Mouse (Mus musculus) adrenal gland, adult 2 months (tissue): ENCODE results near the gene Zfp239. TPM values are rescaled to one million over a fixed set of nuclear protein-coding genes. Genes with fewer than 3 reads are reported as not detected.
A peak's percentile ranks its signal among the peaks of the same experiment; 100 is the strongest.

Source experiments
- DNase-seq: peaks from one replicate; pipeline ENCODE4 v3.0.0; 2021
- polyA plus RNA-seq: library from polyadenylated mRNA; depleted of rRNA; stranded (reverse); fragments of >200 nt; gene quantifications from 2 replicates; pipeline ENCODE4 v1.2.3, GENCODE M21; 2012
- total RNA-seq, 2 experiments: library from RNA; stranded (reverse); gene quantifications; 2 replicates each; pipeline ENCODE4 v1.2.3; 2021

Gene Zfp239
- total and polyA plus RNA-seq, 3 experiments, result 0.61 to 3.1 (median 1.8) TPM

DNA sequence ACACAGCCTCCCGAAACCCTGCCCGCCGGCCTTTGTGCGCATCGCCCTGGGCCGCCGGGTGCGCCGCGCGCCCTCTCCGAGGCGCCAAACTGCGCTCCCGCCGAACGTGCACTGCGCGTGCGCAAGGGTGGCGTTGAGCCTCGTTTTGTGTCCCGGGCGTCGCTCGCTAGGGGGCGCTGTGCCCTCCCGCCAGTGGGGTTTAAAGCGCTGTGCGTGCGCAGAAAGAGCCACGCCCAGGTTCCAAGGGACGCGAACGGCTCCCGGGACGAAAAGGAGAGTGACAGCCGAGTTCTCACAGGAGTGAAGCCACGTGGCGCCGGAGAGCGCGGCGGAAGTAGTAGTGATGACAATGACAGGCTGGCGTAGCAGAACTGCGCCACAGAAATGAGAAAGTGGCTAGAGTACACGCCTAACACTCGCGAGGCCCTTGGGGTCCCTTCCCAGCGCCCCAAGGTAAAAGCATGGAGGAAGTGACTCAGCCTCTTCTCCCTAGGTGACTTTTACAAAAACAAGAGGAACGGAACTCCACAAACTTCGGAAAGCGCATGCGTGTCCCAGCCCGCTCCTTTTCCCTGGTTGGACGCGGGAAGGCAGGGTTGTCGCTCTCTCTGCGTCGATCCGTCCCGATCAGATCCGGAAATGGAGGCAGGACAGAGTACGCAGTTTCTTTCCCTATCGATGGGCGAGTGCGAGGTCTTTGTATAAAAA, 17.7 kb downstream of the Zfp239 start:
- peak; percentile 99 for DNase-seq

DNA sequence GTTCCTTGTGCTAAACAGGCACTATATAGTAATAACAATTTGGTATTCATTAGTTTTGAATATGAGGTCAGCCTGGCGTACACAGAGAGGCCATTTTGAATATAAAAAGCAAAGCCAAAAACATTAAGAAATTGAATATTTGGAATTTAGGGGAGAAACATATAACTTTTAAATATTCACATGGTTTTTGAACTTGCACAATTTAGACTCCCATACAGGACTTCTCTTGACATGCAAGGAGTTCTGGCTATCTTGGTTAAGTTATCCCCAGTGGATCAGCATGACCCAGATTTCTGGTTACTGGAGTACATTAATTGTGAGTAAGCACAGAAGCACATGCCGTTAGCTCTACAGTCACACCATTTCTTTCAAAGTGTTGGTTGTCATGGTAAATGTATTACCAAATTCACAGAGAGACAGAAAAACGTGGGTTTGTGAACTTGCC, 18.5 kb downstream of the Zfp239 start:
- DNase-seq, result peak; percentile 30

DNA sequence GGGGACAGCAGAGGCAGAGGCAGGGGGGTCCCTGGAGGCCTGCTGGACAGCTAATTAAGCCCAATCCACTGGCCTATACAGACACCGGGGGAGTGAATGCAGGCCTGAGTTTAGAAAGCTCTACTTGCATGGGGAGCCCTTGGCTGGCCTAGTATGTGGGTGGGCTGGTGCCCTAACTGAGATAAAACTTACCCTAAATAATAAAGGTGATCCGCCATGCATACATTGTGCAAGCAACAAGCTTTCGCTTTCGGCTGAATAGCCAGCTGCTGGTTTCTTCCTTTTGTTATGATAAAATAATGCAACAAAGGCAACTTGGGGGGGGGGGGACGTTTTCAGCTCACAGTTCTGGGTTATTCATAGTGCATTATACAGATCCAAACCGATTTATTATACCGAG, 19.3 kb downstream of the Zfp239 start:
- DNase-seq, result no peak

DNA sequence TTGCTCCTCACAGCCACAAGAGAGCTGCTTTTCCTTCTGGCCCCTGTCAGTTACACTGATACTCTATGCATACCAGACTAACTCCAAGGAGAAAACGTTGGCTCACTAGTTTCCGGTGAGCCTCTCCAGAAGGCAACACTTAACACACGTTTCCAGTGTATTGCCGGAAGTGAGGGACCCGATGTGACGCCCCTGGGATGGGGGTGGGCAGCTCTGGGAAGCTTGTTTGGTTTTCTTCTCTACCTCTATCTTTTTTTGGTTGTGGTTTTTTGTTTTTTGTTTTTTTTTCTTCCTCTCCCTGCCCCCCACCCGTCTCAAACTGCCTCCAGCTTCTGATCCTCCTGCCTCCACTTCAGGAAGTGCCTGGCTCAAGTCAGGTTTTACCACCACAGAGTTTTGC, 20.1 kb downstream of the Zfp239 start:
- DNase-seq, result no peak

DNA sequence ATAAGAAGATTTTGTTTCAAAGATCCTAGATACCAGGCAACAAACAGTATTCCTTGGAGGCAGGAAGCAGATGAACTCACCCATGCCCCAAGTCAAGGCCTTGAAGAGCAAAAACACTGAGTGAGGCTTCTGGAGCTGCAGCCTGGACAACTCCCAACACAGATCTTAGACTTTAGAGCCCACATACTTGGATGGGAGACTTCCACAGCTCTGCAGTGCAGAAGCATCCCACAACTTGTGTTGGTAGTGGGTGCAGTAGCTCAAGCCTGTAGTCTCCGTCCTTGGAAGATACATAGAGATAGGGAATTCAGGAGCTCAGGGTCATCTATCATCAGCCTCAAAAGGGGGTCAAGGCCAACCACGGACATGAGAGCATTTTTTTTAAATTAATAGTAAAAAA, 24.0 kb downstream of the Zfp239 start:
- DNase-seq, result peak; percentile 56

DNA sequence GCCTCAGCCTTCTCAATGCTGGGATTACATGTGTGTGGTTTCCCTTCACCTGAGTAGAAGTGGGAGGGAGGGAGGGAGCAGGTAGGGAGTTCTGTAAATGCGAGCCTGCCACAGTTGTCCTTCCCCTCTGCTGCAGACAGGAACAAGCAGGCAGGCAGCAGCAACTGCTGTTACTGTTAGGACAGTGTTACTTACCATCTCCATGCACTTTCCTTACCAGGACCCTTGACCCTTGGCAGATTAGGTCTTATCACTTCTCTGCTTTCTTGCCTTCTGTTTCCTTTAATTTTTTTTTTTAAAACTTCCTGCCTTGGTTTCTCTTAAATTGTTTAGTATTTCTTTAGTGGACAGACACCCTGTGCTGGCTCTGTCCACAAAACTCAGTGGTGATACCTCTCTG, 26.1 kb downstream of the Zfp239 start:
- no peak for DNase-seq

DNA sequence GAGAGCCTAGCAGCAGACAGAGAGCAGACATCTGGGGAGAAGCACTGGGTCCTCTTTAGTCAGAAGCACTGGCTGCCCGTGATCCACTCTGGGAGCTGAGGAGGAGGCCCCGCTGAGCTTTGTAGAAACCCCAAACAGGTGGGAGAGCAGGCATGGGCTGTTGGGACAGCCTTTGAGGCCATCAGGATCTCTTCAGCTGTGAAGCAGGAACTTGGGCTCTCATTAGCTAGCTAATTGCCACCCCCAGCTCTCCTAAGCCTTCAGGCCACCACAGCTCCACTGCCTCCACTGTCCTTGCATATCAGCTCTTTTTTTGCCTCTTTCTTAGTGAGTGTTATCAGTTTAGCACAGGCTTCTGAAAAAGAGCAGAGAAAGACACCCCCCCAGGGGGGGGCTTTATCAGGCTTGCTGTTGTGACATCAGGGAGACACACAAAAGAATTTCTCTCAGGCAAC, 26.8 kb downstream of the Zfp239 start:
- DNase-seq, result no peak

DNA sequence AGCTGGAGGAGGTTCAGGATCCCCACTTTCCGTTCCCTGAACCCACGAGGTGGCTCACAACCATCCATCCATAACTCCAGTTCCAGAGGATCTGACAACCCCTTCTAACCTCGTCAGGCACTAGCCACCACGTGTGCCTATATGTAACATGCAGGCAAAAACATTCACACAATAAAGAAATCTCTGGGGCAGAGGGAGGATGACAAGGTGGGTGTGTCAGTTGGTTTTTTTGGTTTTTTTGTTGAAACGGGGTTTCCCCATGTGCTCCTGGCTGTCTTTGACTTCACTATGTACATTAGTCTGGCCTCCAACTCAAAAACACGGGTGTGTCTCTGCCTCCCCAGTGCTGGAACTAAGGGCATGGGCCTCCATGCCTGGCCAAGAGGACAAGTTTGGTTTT, 28.4 kb downstream of the Zfp239 start:
- no peak for DNase-seq

DNA sequence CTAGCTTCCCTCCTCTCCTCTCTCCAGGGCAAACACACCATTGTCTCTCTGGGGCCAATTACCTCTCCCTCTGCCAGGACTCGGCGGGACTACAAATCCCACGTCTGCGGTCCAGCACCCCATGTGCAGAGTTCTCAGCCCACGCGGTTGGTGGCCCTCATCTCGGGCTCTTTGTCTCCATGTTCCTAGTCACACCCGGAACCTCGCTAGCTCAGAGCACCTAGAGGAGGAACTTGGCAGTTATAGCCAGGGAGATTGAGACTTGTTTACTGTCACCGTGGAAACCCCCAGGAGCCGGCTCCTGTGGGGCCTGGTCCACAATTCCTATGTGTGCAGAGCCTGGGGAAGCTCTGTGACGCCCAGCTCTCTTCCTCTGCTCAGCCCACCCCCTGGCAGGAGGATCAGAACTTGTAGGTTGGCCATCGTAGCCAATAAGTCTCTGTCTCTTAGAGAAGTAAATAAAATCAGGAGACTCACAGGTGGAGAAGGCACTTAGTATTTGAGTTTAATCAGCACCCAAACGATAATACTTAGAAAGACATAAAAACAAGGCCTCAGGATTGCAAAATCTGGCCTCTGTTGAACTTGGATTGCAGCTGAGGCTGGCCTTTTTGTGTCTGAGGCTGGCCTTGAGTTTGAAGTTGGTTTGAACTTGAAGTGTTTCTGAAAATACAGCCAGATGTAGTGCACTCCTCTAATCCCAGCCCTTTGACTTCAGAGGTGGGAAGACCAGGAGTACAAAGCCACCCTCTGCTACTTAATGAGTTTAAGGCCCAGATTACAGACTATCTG, 29.7 kb downstream of the Zfp239 start:
- DNase-seq, result peak; percentile 50

DNA sequence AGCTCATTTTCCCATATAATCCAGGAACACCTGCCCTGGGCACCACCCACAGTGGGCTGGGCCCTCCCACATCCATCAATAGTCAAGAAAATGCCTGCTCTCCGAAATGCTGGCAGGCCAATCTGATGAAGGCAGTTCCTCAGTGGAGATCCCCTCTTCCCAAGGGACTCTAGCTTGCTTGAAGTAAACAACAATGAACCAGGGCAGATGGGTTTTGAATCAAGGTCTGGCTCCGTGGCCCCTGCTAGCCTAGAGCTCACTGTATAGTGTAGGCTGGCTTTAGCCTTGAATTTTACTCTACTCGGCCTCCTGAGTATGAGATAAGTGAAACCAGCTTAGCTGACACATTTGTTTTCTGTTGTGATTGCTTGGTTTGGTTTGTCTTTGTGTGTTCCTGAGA, 30.5 kb downstream of the Zfp239 start:
- no peak for DNase-seq

DNA sequence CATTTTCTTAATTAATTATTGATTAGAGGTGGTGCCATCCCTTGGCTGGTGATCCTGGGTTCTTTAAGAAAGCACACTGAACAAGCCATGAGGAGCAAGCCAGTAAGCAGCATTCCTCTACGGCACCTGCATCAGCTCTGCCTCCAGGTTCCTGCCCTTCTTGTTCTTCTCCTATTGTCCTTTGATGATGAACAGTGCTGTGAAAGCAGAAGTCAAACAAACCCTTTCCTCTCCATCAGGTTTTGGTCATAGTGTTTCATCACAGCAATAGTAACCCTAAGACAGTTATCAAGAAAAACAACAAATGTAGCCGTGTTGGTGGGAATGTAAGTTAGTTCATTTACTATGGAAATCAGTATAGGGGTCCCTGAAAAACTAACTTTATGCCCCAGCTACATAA, 31.5 kb downstream of the Zfp239 start:
- DNase-seq, result no peak

DNA sequence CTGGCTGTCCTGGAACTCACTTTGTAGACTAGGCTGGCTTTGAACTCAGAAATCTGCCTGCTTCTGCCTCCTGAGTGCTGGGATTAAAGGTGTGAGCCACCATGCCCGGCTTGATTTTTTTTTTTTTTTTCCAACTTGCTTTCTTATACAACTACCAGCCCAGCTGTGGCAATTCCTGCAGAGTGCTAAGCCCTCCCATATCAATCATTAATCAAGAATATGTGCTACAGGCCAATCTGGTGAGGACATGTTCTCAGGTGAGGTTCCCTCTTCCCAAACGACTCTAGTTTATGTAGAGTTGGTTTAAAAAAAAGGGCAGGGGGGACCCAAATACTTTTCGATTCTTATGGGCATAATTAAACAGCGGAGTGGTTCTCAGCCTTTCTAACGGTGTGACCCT, 35.9 kb downstream of the Zfp239 start:
- no peak for DNase-seq

DNA sequence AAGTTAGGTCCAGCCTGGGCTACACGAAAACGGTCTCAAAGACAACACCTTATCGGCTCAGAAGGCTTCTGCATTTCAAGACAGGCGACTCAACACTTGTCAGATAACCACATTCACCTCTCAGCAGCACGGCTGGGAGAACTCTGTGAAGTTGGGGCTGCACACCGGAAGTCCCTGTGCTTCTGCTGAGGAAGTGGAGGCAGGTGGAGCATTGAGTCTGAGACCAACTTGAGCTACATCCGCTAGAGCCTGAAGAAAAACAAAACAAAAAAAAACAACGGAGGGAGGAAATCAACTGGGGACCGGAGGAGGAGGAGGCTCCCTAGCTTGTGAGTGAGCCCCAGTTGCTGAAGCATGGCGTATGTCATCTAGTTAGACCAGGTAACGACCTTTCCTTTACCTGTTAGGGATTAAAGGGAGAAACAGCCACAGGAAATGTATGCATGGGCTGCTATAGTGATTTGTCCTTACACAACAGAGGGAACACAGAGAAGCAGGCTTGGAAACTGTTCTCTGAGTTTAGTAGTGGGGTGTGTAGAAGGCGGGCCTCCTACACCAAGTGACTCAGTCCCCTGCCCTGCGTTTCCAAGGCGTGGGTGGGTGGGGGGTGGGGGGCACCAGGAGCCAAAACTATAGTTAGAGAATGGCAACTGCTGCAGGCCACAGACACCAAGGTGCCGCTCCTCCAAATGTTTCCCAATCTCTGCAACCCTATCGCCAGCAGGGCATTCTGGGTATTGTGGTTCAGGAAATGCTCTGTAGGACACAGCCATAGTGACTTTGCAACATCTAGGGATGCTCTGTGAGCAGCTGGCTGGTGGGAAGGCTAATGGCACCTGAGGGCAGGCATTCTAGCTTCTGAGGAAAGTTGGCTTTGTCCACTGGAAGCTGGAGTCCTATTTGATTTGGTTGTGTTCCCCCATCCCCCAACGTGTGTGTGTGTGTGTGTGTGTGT, 38.5 kb downstream of the Zfp239 start, which contains the start of gene Hnrnpf:
Gene Hnrnpf, plus strand, starts transcription at position 199 of the 955 bp plus-strand sequence.
- DNase-seq, result no peak

DNA sequence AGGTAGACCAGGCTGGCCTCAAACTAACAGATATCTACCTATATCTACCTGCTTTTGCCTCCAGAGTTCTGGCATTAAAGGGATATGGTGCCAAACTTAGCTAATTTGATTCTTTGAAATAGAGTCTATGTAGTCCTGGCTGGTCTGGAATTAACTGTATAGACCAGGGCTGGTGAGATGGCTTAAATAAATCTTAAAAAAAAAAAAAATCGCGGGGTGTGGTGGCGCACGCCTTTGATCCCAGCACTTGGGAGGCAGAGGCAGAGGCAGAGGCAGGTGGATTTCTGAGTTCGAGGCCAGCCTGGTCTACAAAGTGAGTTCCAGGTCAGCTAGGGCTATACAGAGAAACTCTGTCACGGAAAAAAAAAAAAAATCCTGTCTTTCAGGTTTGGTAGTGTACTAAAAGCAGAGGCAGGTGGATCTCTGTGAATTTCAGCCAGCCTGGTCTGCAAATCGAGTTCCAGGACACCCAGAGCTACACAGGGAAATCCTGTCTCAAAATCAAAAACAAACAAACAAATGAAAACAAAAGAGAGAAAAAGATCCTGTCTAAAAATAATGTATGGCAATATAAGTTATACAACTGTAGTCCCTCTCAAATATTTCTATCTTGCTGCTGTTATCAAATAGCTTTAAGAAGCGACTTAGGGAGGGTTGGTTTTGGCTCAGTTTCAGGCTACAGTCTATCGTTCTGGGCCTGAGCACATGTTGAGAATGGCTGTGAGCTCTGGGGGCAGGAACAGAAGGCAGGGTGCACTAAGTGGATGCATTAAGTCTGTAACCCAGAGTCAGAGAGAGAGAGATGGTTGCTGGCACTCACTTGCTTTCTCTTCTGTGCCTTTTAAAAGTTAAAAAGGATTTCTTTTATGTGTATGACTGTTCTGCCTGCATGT, 39.9 kb downstream of the Zfp239 start:
- no peak for DNase-seq

DNA sequence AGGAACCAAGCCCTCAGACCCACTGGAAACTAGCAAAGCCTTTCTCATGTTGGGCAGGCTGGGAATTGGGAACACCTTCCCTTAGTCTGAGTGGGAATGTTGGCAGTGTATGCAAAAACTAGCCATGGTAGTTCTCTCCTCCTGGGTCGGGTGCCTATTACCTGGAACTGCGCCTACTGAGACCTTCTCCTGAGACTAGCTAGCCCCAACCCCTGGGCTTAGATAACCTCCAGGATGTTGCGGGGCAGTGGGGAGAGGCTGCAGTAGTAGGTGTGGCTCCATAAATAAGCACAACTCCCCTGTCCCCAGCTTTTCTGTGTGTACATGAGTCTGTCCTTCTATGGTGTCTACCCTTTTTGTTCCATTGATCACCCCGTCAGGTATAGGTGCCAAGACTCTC, 40.7 kb downstream of the Zfp239 start:
- no peak for DNase-seq

DNA sequence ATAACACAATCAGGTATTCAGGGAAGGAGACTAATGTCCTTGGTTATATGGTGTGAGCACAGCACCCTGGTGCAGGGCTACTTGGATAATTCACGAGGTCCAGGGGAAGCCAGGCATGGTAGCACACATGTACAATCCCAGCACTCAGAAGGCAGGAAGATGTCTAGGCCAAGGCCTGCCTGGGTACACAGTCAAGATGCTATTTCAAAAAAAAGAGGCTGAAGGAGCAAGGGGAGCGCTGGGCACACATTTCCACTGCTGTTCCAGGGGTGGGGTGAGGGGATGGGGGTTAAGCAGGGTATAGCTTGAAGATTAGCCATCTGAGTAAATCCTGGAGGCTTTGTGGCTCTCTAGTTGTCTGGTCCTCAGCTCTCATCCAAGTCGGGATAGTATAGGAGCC, 41.9 kb downstream of the Zfp239 start:
- DNase-seq, result no peak

DNA sequence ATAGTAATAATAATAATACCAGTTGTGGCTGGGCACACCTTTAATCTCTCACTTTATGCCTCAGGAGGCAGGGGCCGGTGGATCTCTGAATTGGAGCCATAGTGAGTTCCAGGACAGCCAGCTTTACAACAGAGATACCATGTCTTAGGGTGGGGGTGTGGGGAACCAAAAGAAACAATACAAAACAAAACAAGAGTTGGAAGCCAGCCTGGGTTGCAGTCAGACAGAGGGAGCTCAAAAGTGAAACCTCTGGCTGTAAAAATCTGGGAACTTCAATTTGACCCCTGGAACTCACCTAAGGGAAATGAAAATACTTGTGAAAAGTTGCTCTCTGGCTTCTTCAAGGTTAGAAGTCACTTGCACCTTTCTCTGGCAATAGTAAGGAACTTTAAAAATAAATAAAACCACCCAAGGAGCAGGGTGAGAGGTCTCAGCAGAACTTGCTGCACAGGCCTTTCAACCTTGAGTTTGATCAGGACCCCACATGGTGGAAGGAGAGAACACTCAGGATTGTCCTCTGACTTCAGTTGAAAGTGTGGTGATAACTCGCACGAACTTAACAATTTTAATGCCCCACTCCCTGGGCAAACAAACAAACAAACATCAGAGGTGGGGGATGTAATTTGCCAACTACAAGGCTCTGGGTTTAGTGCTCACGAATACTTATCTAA, 43.5 kb downstream of the Zfp239 start:
- DNase-seq, result peak; percentile 21

DNA sequence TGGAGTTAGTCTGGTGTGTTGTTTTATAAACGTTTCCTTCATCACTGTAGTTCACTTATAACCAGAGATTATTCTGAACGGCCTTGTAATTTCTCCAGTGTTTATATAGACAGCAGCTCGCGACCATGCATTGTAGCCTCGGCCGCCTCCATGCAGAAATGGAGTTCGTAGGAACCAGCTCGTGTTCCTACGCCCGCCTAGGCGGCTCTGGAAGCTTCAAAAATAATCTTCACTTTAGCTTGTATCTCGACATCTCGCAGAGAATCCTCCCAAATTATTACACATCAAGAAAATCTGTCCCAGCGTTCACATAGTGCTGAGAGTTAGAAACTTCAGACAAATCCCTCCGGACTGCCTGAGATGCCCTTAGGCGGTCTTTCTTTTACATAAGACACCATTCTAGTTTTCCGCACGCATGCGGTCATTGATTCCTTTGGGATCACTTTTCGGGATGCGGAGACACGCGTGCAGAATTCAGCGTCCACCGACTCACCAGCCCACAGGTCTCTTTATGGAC, 44.2 kb downstream of the Zfp239 start:
- no peak for DNase-seq

DNA sequence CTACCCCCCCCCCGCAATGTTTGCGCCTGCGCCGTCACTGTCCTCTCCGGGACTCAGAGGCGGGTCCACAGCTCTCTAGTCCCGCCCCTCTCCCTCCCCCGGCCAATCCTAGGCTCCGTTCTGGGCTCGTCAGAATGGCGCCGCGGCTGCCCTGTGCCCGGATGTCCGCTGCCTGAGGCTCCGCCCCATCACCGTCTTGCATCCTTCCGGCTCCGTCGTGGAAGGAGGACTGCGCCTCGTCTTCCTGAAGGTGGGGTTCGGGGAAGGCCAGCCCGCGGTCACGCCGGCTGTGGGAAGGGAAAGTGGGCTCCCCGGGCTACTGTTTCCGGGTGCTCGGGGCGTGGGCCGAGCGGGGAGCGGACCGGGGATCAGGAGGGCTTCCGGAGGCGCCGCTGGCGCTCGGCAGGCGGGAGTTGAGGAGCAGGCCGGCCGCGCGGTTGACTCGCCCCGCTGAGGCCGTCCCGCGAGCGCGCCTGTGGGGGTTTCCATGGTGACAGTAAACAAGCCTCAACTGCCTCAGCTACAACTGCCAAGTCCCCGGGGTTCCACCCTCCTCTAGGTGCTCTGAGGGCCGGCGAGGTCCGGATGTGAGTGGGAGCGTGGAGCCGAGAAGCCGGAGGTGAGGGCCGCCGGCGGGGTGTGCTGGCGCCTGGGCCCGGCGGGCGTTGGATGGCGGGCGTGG, 44.8 kb downstream of the Zfp239 start:
- DNase-seq, result peak; percentile 98
